ENCODE assay signal across 8 mouse cellular contexts in the genomic region with DNA sequence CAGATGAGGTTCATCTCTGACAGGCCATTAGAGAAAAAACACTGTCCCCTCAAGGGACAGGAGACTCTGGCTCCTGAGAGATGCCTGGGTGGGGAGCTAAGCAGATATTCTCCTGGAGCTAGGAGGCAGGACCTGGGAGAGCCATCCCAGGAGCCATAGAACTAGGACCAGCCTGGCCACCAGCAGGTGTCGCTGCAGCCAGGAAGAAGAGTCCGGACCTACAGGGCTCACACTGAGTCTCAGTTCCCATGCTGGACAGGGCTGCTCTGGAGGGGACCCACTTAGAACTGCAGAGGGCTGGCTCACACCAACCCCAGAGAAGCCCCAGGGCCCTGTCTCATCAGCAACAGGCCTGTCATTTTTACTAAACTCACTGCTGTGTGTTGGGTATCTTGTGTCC.
DNase-seq lines count a peak whose midpoint lies in the region; ATAC-seq lines count a peak whose summit lies in the region.

No protein-coding gene starts in this region.

- 2% methylated on average over 2 of the region's 2 CpGs for WGBS in hindbrain, embryonic 14.5 days

- H3K9ac ChIP-seq in hindbrain, embryonic 14.5 days: no peak overlapping the region

- H3K36me3 ChIP-seq in hindbrain, embryonic 14.5 days (replicated peaks; ENCODE audit: control insufficient read depth, insufficient read depth): no peaks in the 10 kb centered on the region

- H3K9me3 ChIP-seq in hindbrain, embryonic 14.5 days (ENCODE audit: control insufficient read depth, low read length): no peaks in the 10 kb centered on the region

- no peak overlapping the region for H3K27ac ChIP-seq in hindbrain, embryonic 14.5 days

- no peak overlapping the region for H3K4me2 ChIP-seq in hindbrain, embryonic 14.5 days (replicated peaks)

- ATAC-seq in hindbrain, embryonic 14.5 days (ENCODE audit: low FRiP score): peak; percentile 61

- H3K4me3 ChIP-seq in hindbrain, embryonic 14.5 days (replicated peaks; ENCODE audit: low read length): no peak overlapping the region

- peaks cover 4% of the 10 kb centered on the region; the same call in 1 of the 2 replicates for H3K4me1 ChIP-seq in hindbrain, embryonic 14.5 days (replicated peaks; ENCODE audit: control insufficient read depth, insufficient read depth, low read length)

- no peaks in the 10 kb centered on the region for H3K27me3 ChIP-seq in hindbrain, embryonic 14.5 days (ENCODE audit: control insufficient read depth, insufficient read depth, low read length)

- peak; percentile 79 for DNase-seq in Muller cell, postnatal 12 days (ENCODE audit: inconsistent ontology term)
- DNase-seq in cerebellum, postnatal 10 days: peak; percentile 87
- peak; percentile 74 for DNase-seq in gastrocnemius, adult 18-20 months (ENCODE audit: low spot score)
- peak; percentile 74 for DNase-seq in hindbrain, embryonic 14.5 days (ENCODE audit: low spot score)
- peak; percentile 67 to 72 for DNase-seq in layer of hippocampus, postnatal 36 days
- peak; percentile 82 to 88 for DNase-seq in lung, postnatal 4 days
- peak; percentile 68 for DNase-seq in right cerebral cortex, adult 18-20 months
- DNase-seq in urinary bladder, adult 18-20 months (ENCODE audit: low spot score in 2 of 2): peak; percentile 66 to 79
